Mouse (Mus musculus) hindbrain, postnatal 0 days (tissue): ENCODE data around the gene Ercc1. TPM values are rescaled to one million over a fixed set of nuclear protein-coding genes. Genes with fewer than 3 reads are reported as not detected.

Experiments
- ATAC-seq: fragments of 200-750 bp; cut with Nextera tagmentation; 2 replicates; pipeline ENCODE4 v1.8.0; 2017; ENCODE audit warnings: mild to moderate bottlenecking, moderate TSS enrichment, moderate library complexity
- DNase-seq: peaks from one replicate; pipeline ENCODE4 v3.0.0-alpha.2; 2015; ENCODE audit warnings: low spot score
- H3K27ac ChIP-seq: fragments of 300-500 bp; sonication (generic); 2 replicates; pipeline ENCODE4 v1.5.1; 2014; ENCODE audit warnings: mild to moderate bottlenecking
- H3K27me3 ChIP-seq: fragments of 300-500 bp; sonication (generic); 2 replicates; pipeline ENCODE4 v1.6.1; 2014; ENCODE audit warnings: low read length, mixed read lengths; ENCODE audit not compliant: insufficient read depth
- H3K36me3 ChIP-seq: fragments of 300-500 bp; sonication (generic); 2 replicates; pipeline ENCODE4 v1.6.1; 2014; ENCODE audit warnings: low read length, mixed read lengths; ENCODE audit not compliant: insufficient read depth
- H3K4me1 ChIP-seq: fragments of 300-500 bp; sonication (generic); 2 replicates; pipeline ENCODE4 v1.6.1; 2014; ENCODE audit warnings: antibody characterized with exemption, low read length, mixed read lengths; ENCODE audit not compliant: insufficient read depth
- H3K4me2 ChIP-seq: fragments of 300-500 bp; sonication (generic); 2 replicates; pipeline ENCODE4 v1.6.1; 2014; ENCODE audit warnings: low read depth, mild to moderate bottlenecking, low read length, moderate library complexity, mixed read lengths
- H3K4me3 ChIP-seq: fragments of 300-500 bp; sonication (generic); 2 replicates; pipeline ENCODE4 v1.5.1; 2014; ENCODE audit warnings: low read length
- H3K9ac ChIP-seq: fragments of 300-500 bp; sonication (generic); replicated peaks from 2 replicates; pipeline ENCODE4 v1.6.1; 2014; ENCODE audit warnings: mild to moderate bottlenecking, low read length, moderate library complexity, mixed read lengths
- H3K9me3 ChIP-seq: fragments of 300-500 bp; sonication (generic); 2 replicates; pipeline ENCODE4 v1.6.1; 2016; ENCODE audit warnings: low read length, mixed read lengths
- CTCF ChIP-seq: IDR thresholded peaks from 2 replicates; pipeline ENCODE4 v1.5.1; 2016; ENCODE audit warnings: antibody characterized with exemption, control low read depth, low read depth
- WGBS: fragments of 180-500 bp; shearing (Covaris S2); extraction: QIAGEN DNeasy Blood & Tissue Kit; methylation state at CpG from one replicate; pipeline ENCODE4 v1.1.7; 2014; 5-methylcytosine and 5-hydroxymethylcytosine counted together
- polyA plus RNA-seq: library from polyadenylated mRNA; unstranded; fragments of >200 nt; fragmentation: Nextera tagmentation; extraction: Ambion mirVana; gene quantifications from 2 replicates; pipeline ENCODE4 v1.2.1, GENCODE M21; 2015
- total RNA-seq: library from RNA; depleted of rRNA; stranded (reverse); fragments of >200 nt; gene quantifications from 2 replicates; pipeline ENCODE4 v1.2.3, GENCODE M21; 2014; rRNA removed

Gene Ercc1
- total RNA-seq, result 44.1 and 46.1 TPM in 2 replicates
- 69.0 and 74.2 TPM in 2 replicates for polyA plus RNA-seq

DNA sequence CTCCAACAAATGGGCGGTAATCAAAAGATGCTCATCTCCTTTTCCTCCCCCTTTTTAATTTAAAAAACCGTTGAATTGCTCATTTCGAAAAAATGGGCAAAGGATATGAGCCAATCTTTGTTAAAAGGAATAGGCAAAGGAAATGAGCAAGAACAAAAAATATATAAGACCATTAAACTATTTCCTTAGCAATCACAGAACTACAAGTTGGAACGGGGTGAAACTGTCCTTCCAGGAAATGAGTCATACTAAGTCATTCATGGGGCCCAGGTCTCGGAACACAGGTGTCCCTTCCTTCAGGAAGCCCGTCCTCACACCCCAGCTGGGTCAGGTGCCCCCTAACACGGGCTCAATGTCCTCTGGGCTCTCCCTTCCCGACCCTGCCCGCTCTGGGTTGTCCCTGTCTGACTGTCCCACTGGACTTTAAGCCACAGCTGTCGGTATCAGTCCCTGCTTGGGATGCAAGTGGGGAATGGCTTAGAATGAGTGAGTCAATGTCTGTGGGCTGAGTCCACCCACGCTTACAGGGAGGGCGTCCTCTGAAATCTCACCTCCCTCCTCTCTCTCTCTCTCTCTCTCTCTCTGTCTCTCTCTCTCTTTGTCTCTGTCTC is at the start of gene Ercc1:
TSS of gene Ercc1 (plus strand) at position 542 of the 611 bp plus-strand sequence.
- Histone ChIP-seq H3K4me2 (peak within 1 kb of the TSS; percentile 81), H3K36me3 (0 out of 2 replicates have a peak, but pooled peaks cover 7% of the 10 kb centered on the region), H3K9ac (peak within 1 kb of the TSS; percentile 67), H3K27me3 (no peaks in the 10 kb centered on the region; the same call in 1 of the 2 replicates), H3K4me1 (peaks cover 16% of the 10 kb centered on the region), H3K4me3 (peak within 1 kb of the TSS; percentile 55), H3K9me3 (no peaks in the 10 kb centered on the region), H3K27ac (peak within 1 kb of the TSS; percentile 81)
- ATAC-seq, result peak; percentile 8
- 27% methylated on average over 12 of the region's 12 CpGs for WGBS
- DNase-seq, result no peak
- TF ChIP-seq CTCF, result no peak

DNA sequence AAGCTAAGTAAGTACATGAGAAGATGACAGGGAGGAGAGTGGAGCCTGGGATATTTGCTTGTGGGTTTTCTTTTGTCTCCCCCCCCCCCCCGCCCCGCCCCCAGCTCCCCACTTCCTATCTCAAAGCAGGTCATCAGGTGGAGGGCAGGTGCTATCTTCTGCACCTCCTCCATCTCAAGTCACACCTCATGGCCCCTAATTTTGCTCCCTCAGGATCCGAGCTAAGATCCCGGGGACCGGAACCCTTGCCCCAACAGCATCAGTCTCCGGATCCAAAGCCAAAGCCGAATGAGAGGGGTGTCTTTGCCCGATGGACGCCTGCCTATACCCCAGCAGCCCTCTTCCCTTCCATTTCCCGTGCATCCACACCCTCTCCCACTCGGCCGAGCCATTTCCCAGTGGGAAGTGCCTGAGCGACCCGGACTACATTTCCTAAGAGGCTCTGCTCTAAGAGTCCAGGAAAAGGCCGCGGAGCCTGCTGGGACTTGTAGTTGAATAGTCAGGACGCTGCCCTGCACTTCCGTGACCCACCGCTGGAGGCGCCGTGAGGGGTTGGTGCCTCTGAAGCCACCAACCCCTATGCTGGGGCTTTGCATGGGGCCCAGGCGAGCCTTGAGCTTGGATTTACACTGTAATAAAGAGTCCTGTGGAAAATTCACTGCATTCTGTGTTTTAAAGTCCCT is 48.9 kb upstream of the Ercc1 start:
- Histone ChIP-seq H3K27me3 (no peaks in the 10 kb centered on the region), H3K27ac (no peak overlapping the region), H3K4me1 (0 out of 2 replicates have a peak, but pooled peaks cover 7% of the 10 kb centered on the region), H3K9ac (no peak overlapping the region), H3K4me3 (peak overlapping the region; percentile 14; the same call in 1 of the 2 replicates), H3K36me3 (peaks cover 16% of the 10 kb centered on the region; the same call in 1 of the 2 replicates), H3K9me3 (no peaks in the 10 kb centered on the region), H3K4me2 (peak overlapping the region; percentile 48)
- WGBS, result 18% methylated on average over 21 of the region's 22 CpGs
- TF ChIP-seq CTCF, result peak; percentile 93
- ATAC-seq (peak; percentile 78), DNase-seq (peak; percentile 97)

- Histone ChIP-seq H3K9me3 (no peaks in the 10 kb centered on the region), H3K9ac (no peak overlapping the region), H3K4me1 (no peaks in the 10 kb centered on the region), H3K27me3 (no peaks in the 10 kb centered on the region), H3K27ac (no peak overlapping the region), H3K4me3 (no peak overlapping the region), H3K4me2 (no peak overlapping the region), H3K36me3 (peaks cover 16% of the 10 kb centered on the region; the same call in 1 of the 2 replicates)
- ATAC-seq (no peak), DNase-seq (no peak)
- TF ChIP-seq CTCF, result peak; percentile 19
- WGBS, result 89% methylated on average over 6 of the region's 6 CpGs
These were observed 47.5 kb upstream of the Ercc1 start for GRCm38 (mm10) chr7:19297034-19297433.

DNA sequence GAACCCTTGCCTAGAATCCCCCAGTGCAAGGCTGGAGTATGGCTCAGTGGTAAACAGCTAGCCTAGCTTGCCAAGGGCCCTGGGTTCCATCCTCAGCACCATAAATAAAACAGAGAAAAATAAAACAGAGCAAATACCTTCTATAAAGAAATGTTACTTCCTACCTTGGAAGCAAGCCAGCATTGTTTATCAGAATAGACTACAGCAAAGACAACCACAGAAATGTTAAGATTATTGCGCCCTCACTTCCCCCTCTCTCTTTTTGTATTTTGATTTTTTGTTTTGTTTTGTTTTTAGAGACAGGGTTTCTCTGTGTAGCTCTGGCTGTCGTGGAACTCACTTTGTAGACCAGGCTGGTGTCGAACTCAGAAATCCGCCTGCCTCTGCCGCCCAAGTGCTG is 46.8 kb upstream of the Ercc1 start:
- H3K9ac ChIP-seq, result no peak overlapping the region
- peaks cover 14% of the 10 kb centered on the region; the same call in 1 of the 2 replicates for H3K36me3 ChIP-seq
- WGBS, result 87% methylated on average over 5 of the region's 5 CpGs
- no peak for TF ChIP-seq CTCF
- H3K4me2 ChIP-seq, result no peak overlapping the region
- ATAC-seq, result no peak
- H3K4me1 ChIP-seq, result no peaks in the 10 kb centered on the region
- no peak overlapping the region for H3K27ac ChIP-seq
- no peak overlapping the region for H3K4me3 ChIP-seq
- no peak for DNase-seq
- H3K27me3 ChIP-seq, result no peaks in the 10 kb centered on the region
- no peaks in the 10 kb centered on the region for H3K9me3 ChIP-seq

DNA sequence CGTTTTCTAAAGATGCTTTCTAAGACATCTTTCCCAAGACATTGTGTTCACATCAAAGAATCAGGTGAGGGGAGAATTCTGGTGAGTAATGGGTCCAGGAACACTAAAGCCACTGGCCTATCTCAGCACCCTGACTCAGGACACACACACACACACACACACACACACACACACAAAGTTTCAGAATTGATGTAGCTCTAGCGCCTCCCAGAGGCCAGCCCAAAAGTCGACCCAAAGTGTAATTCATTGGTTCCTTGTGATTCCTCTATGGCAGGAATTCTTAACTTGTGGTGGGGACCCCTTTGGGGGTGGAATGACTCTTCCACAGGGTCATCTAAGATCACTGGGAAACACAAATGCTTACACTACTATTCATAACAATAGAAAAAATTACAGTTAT is 45.4 kb upstream of the Ercc1 start:
- H3K36me3 ChIP-seq, result peaks cover 6% of the 10 kb centered on the region; the same call in 1 of the 2 replicates
- no peak overlapping the region for H3K4me2 ChIP-seq
- no peak overlapping the region for H3K27ac ChIP-seq
- TF ChIP-seq CTCF, result peak; percentile 83
- ATAC-seq (no peak), DNase-seq (peak; percentile 85)
- 18% methylated on average over 3 of the region's 3 CpGs for WGBS
- H3K27me3 ChIP-seq, result 0 out of 2 replicates have a peak, but pooled peaks cover 4% of the 10 kb centered on the region
- no peak overlapping the region for H3K4me3 ChIP-seq
- H3K9me3 ChIP-seq, result no peaks in the 10 kb centered on the region
- no peaks in the 10 kb centered on the region for H3K4me1 ChIP-seq
- no peak overlapping the region for H3K9ac ChIP-seq

DNA sequence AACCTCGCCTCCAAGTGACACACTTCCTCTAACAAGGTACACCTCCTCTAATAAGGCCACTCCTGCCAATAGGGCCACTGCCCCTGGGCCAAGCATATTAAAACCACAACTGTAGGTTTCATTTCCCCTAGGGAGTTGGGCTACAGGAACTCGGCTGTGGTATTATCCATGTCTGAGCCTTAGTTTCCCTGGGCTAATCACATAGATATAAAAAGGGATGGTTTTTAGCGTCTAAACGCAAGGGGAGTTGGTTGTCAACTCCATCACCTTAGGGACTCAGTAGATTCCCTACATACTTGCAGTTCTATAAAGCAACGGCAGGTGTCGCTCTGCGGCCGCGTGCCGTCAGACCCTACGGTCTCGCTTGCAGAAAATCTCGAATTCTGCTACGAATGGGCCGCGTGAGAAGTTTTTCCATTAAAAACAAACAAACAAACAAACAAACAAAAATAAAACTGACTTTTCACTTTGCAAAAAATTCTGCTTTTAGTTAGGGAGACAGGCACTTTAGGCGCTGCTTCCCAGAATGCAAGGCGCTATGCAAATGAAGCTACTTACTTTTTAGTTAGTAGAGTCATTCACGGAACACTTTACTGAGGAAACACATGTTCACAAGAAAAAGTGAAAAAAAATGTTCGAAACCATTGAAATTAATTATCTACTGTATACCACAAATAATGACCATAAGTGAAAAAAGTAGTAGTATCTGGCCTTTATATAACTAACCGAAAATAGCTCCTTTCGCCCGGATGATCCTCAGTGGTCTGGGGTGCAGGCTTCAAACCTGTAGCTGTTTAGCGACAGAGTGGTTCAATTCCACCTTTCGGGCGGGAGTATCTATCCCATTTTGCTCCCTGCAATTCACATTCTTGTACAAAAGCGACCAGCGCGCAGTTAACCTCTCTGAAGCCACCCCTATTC is 43.8 kb upstream of the Ercc1 start:
- no peak overlapping the region for H3K27ac ChIP-seq
- peaks cover 9% of the 10 kb centered on the region; the same call in 1 of the 2 replicates for H3K27me3 ChIP-seq
- no peaks in the 10 kb centered on the region for H3K36me3 ChIP-seq
- under 1% methylated on average over 29 of the region's 29 CpGs for WGBS
- peak; percentile 92 for DNase-seq
- peak overlapping the region; percentile 61 for H3K4me2 ChIP-seq
- H3K9me3 ChIP-seq, result no peaks in the 10 kb centered on the region
- H3K9ac ChIP-seq, result peak overlapping the region; percentile 46
- peak overlapping the region; percentile 42 for H3K4me3 ChIP-seq
- peak; percentile 94 for TF ChIP-seq CTCF
- ATAC-seq, result peak; percentile 75
- H3K4me1 ChIP-seq, result no peaks in the 10 kb centered on the region
